Comparison of ENCODE assay signal across 20 mouse cellular contexts in genomic region chr11:109692737-109693136, GRCm38 (mm10). TPM values are rescaled to one million over a fixed set of nuclear protein-coding genes. Genes with fewer than 3 reads are reported as not detected.
DNase-seq lines count a peak whose midpoint lies in the region; ATAC-seq and TF ChIP-seq lines count a peak whose summit lies in the region.
"Had no signal": no experiment of that assay in that cellular context is flagged by ENCODE, and none has a peak within 500 bp of the region (broad histone marks: within the 10 kb centered on the region; RNA-seq: fewer than 3 reads in every experiment).

No protein-coding gene starts in this region.

- 33% methylated on average over 3 of the region's 3 CpGs for WGBS in heart, adult 2 months
- WGBS in heart, embryonic 12.5 days, result 37% methylated on average over 3 of the region's 3 CpGs

- no peak overlapping the region for H3K9ac ChIP-seq in heart, adult 2 months (ENCODE audit: low read depth, low read length)
- H3K9ac ChIP-seq in heart, embryonic 12.5 days, result no peak overlapping the region
- H3K9ac ChIP-seq: embryonic facial prominence, embryonic 12.5 days had no signal

- H3K4me3 ChIP-seq in heart, adult 2 months, result no peak overlapping the region
- H3K4me3 ChIP-seq in heart, embryonic 12.5 days, result no peak overlapping the region
- no peak overlapping the region for H3K4me3 ChIP-seq in brown adipose tissue, adult 24 weeks (ENCODE audit: insufficient read depth, low read depth, low read length)
- H3K4me3 ChIP-seq: embryonic facial prominence, embryonic 12.5 days; hindbrain, embryonic 10.5 days; limb, embryonic 10.5 days had no signal

- peak in 1 of 2 experiments; percentile 72 for DNase-seq in heart, adult 2 months
- peak; percentile 21 for DNase-seq in gastrocnemius, postnatal 10 days
- DNase-seq in heart, postnatal 14 days, result peak; percentile 53 to 58
- no peak for DNase-seq in cerebellum, adult 18-20 months
- no peak for DNase-seq in cerebellum, adult 11 months
- DNase-seq: cerebellum, adult 2 months; kidney, adult 9 months; right cerebral cortex, postnatal 14 days; thymus, postnatal 36 days had no signal

- no peaks in the 10 kb centered on the region for H3K9me3 ChIP-seq in heart, embryonic 12.5 days (replicated peaks)
- H3K9me3 ChIP-seq: embryonic facial prominence, embryonic 12.5 days; hindbrain, embryonic 10.5 days; limb, embryonic 10.5 days had no signal

- 0 out of 2 replicates have a peak, but pooled peaks have one; percentile 26 for TF ChIP-seq POLR2A in heart, adult 2 months (IDR thresholded peaks at IDR 0.05; ENCODE audit: insufficient read depth, low read depth, low read length)

- TF ChIP-seq EP300 in heart, adult 2 months (IDR thresholded peaks at IDR 0.05; ENCODE audit: insufficient read depth, low read depth, low read length), result no peak

- TF ChIP-seq CTCF in heart, adult 2 months (IDR thresholded peaks at IDR 0.05), result no peak

- intact Hi-C loops in heart, adult 2 months (cut with DNase I), result no loop called here
- intact Hi-C loops in heart, postnatal 14 days (cut with DNase I), result no loop called here

- H3K27me3 ChIP-seq in heart, adult 2 months (ENCODE audit: control insufficient read depth, insufficient read depth, low read length), result no peaks in the 10 kb centered on the region
- no peaks in the 10 kb centered on the region for H3K27me3 ChIP-seq in heart, embryonic 12.5 days (replicated peaks)
- H3K27me3 ChIP-seq: embryonic facial prominence, embryonic 12.5 days had no signal

- ATAC-seq in heart, embryonic 12.5 days (ENCODE audit: insufficient number of reproducible peaks, low FRiP score), result no peak
- ATAC-seq: forebrain, embryonic 16.5 days; inflammation-experienced regulatory T-cells, adult 6 months had no signal

- no peaks in the 10 kb centered on the region for H3K36me3 ChIP-seq in heart, adult 2 months (ENCODE audit: control insufficient read depth, insufficient read depth, low read length)
- H3K36me3 ChIP-seq in heart, embryonic 12.5 days, result no peaks in the 10 kb centered on the region
- H3K36me3 ChIP-seq: embryonic facial prominence, embryonic 12.5 days; hindbrain, embryonic 10.5 days; limb, embryonic 10.5 days had no signal

- no peak overlapping the region for H3K4me2 ChIP-seq in heart, embryonic 12.5 days
- H3K4me2 ChIP-seq: embryonic facial prominence, embryonic 12.5 days; liver, embryonic 11.5 days had no signal

- peak overlapping the region; percentile 56 for H3K27ac ChIP-seq in heart, adult 2 months
- H3K27ac ChIP-seq in heart, embryonic 12.5 days (ENCODE audit: poor library complexity, severe bottlenecking), result no peak overlapping the region
- 0 out of 2 replicates have a peak overlapping the region, but pooled peaks have one; percentile 17 for H3K27ac ChIP-seq in brown adipose tissue, adult 24 weeks (replicated peaks; ENCODE audit: low read depth, low read length)
- H3K27ac ChIP-seq: embryonic facial prominence, embryonic 12.5 days; hindbrain, embryonic 10.5 days; limb, embryonic 10.5 days; stomach, postnatal 0 days had no signal

- peaks cover 2% of the 10 kb centered on the region; the same call in 1 of the 2 replicates for H3K4me1 ChIP-seq in heart, adult 2 months (ENCODE audit: control insufficient read depth, insufficient read depth, low read length)
- no peaks in the 10 kb centered on the region for H3K4me1 ChIP-seq in heart, embryonic 12.5 days (replicated peaks)
- H3K4me1 ChIP-seq in brown adipose tissue, adult 24 weeks (ENCODE audit: control insufficient read depth, insufficient read depth, insufficient read length, low read length), result peaks cover 6% of the 10 kb centered on the region
- H3K4me1 ChIP-seq: embryonic facial prominence, embryonic 12.5 days; limb, embryonic 10.5 days had no signal

- no peaks in the 10 kb centered on the region for H3K79me2 ChIP-seq in heart, adult 2 months (replicated peaks; ENCODE audit: control insufficient read depth, insufficient read depth, low read length)

RNA-seq across cellular contexts. Expression of gene Fam20a, which starts 29.3 kb away (rescaled TPM):
- total RNA-seq in heart, adult 2 months (2021), result 1 to 10 TPM; 5.8 to 6.3 TPM
- 6.1 and 7.9 TPM in 2 replicates for polyA plus RNA-seq in heart, adult 2 months (2012; rRNA removed)
- polyA plus RNA-seq in heart, embryonic 12.5 days (2016; fragmentation: Nextera tagmentation; extraction: Ambion mirVana), result 1.2 and 1.4 TPM in 2 replicates
- polyA plus RNA-seq in brown adipose tissue, adult 24 weeks (2012; ENCODE audit: insufficient read depth, insufficient read length, missing spikeins), result 2.3 and 2.6 TPM in 2 replicates
- total RNA-seq in gastrocnemius, postnatal 10 days (2021), result 1 to 10 TPM; 4.6 to 7.5 TPM
- total RNA-seq in heart, postnatal 14 days (2021), result 1 to 10 TPM; 5.5 to 5.7 TPM
- total RNA-seq: common myeloid progenitor, adult 5-6 weeks; megakaryocyte progenitor cell, adult 5-6 weeks had no signal

RNA-seq across cellular contexts. Expression of gene Prkar1a, which starts 43.5 kb away (rescaled TPM):
- 100 to 1,000 TPM; 363 to 378 TPM for total RNA-seq in heart, adult 2 months (2021)
- 169 and 248 TPM in 2 replicates for polyA plus RNA-seq in heart, adult 2 months (2012; rRNA removed)
- polyA plus RNA-seq in heart, embryonic 12.5 days (2016; fragmentation: Nextera tagmentation; extraction: Ambion mirVana), result 507 and 511 TPM in 2 replicates
- 98.4 and 102 TPM in 2 replicates for polyA plus RNA-seq in brown adipose tissue, adult 24 weeks (2012; ENCODE audit: insufficient read depth, insufficient read length, missing spikeins)
- 100 to 1,000 TPM; 246 to 270 TPM for total RNA-seq in gastrocnemius, postnatal 10 days (2021)
- total RNA-seq in heart, postnatal 14 days (2021), result 100 to 1,000 TPM; 365 to 412 TPM

Comparison
In these comparisons a context has a peak if more than half of its experiments do, and no peak if none do; other contexts are left out.
1. DNase-seq: peak in gastrocnemius, postnatal 10 days (single experiment) and heart, postnatal 14 days (2 of 2); none in cerebellum, adult 18-20 months (0 of 2) and cerebellum, adult 11 months (single experiment).